Mouse (Mus musculus) G1E-ER4 (cell line): ENCODE results near the gene Pth. TPM values are rescaled to one million over a fixed set of nuclear protein-coding genes. Genes with fewer than 3 reads are reported as not detected.
A peak's percentile ranks its signal among the peaks of the same experiment; 100 is the strongest.

Experiments used
- GATA1 ChIP-seq: IDR thresholded peaks from one replicate; pipeline ENCODE4 v1.8.0; 2012; ENCODE audit warnings: low read length, inconsistent platforms
- polyA plus RNA-seq: library from polyadenylated mRNA; stranded (reverse); fragments of >175 nt; gene quantifications from 2 replicates; pipeline ENCODE4 v1.2.3, GENCODE M21; 2012

Gene Pth
- not detected in 2 replicates for polyA plus RNA-seq

DNA sequence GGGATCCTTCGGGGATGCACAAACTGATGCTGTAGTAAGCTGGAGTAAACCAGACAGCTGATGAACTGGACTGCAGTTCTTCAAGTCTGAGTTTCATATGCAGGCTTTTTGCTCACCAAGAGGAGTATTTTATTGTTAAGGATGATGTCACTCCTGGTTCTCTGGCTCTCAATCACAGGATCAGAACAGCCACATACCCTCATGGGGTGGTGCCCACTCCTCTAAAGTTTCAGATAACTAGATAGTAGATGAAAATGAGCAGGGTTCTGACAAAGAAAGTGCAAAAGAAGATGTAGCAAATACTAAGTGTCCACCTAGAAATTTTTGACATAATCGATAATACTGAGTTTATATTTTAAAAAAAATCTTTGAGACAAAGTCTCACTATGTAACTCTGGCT, at the start of gene Pth:
Gene Pth, minus strand, starts transcription at position 101 of the 400 bp plus-strand sequence.
- no peak for TF ChIP-seq GATA1

DNA sequence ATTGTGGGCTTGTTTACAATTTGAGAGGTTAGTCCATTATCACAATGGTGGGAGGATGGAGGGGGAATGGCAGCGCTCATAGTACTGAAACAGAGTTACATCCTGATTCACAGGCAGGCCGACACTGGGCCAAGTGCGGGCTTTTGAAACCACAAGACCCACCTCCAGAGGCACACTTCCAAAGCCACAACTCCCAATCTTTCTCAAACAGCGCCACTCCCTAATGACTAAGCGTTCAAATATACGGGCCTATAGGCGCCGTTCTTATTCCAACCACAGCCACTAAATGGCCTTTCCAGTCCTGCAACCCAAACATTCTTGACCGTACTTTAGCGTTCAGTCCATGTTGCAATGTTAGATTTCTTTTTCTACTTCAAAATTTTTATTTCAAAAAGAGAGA, 47.9 kb upstream of the Pth start:
- no peak for TF ChIP-seq GATA1

DNA sequence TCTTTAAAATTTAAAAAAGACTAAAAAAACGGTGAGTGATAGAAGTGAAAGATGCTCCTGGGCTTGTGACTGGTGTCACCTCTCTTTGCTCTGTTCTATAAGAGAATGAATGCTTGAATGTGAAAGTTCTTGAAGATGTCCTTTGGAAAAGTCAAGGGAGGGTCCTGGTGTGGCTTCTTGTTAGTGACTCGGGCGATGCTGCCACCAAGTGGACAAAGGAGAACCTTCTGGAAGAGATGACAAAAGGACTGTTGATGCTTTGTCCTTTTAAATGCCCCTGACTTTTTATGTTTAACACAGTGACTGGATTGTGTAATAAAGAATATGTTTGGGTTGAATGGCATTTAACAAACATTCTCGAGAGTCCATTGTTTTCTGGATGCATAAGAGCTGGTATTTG, 45.9 kb upstream of the Pth start:
- TF ChIP-seq GATA1 = no peak

DNA sequence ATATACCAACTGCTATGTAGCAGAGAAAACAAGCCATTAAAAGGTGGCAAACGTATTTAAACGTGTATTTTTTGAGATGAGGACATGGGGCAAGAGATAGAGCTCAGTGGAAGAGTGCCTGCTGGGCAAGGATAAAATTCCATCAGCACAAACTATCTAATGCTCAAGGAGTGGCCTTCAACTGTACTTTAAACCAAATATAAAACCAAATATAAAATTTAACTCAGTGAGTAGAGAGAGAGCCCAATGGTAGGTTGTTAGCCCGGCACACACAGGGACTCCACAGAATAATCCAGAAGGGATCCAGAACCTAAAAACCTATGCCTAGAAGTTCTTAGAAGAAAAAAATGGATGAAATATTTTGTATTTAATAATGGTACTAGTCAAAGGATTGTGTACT, 45.1 kb upstream of the Pth start:
- no peak for TF ChIP-seq GATA1

DNA sequence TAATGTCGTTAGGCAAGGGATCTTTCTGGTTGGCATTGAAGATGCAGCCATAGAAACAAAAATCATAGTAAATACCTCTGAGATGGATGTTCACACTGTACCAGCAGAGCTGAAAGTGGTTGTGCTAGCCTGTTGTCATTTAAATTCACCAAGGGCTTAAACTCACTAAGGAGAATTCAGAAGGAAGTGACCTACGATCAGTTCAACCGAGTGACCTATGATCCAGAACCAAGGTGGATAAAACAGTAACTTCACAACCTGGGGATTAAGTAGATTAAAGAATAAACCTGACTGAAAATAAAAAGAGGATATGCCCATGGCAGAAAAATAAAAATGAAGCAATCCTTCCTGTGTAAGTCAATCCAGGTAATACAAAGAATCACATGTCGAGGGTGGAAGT, 44.5 kb upstream of the Pth start:
- no peak for TF ChIP-seq GATA1

DNA sequence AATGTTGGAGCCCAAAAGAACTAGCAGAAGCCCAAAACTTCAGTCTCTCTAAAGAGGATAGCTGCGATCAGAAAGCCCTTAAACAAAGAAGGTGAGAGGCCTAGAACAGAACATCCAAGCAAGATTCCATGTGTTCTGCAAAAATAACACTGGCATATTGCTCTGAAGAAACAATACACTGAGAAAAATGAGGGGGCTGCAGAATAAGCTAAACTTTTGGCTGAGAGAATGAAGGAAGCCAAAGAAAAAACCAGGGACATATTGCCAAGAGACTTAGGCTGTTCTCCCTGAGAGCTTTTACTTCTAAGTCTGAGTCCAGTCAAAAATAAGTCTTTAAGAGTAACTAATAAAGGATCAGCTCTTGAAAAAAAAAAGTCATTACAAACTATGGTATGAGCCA, 32.4 kb upstream of the Pth start:
- TF ChIP-seq GATA1 = no peak

DNA sequence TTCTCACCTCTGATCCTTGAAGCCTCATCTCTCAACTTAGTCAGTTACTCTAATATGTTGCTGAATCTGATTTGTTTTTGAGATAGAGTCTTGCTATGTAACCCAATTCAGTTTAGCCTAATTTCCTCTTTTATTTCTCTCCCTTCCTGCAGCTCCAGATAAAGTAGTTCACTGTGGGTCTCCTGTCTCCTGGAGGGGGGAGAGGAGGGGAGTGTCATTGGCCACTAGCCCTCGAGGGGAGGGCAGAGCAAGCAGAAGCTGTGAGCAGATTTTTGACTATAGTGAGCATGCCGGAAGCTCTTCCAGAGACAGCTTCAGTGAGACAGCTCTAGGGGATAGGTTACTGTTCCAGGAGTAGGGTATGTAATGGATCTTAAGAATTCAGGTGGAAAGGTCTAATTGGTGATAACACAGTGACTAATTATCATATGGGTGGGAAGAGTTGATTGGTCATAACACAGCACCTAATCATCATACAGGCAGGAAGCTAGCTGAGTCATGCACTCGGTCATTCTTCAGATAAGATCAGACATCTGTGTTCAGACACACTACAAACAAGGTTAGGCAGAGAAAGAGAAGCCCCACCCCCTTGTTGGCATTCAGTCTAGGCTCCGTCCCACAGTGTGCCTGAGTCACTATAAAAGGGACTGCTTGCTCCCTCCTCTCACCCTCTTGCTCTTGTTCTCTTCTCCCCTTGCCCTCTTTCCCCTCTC, 30.9 kb upstream of the Pth start:
- TF ChIP-seq GATA1 = peak; percentile 88

DNA sequence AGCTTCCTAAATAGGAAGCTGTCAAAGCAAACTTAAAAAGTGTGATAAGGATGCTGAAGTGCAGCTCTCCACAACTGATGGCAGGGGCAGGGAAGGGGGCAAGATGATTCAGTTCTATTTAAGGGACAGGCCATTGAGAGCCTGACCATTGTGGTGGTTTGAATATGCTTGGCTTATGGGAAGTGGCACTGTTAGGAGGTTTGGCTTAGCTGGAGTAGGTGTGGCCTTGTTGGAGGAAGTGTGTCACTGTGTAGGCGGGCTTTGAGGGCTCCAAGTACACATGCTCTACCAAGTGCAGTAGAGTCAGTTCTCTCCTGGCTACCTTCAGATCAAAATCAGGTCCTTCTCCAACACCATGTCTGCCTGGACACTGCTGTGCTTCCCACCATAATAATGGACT, 28.2 kb upstream of the Pth start:
- TF ChIP-seq GATA1 = no peak

DNA sequence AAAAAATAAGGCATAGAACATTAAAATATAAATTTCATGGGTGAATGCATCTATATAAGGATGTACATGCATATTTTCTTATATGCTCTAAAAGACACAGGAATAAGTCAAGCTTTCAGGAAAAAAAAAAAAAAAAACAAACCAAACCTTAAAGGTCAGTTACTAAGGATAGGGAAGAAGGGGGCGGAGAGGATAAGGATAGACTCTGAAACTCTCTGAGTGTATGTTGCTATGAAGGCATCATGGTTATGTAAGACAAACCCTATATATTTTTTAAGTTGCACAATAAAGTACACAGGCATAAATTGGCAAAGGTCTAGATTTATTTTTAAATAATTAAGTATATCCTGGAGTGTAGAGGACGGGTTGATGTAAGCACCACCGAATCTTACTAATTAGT, 26.9 kb upstream of the Pth start:
- no peak for TF ChIP-seq GATA1

DNA sequence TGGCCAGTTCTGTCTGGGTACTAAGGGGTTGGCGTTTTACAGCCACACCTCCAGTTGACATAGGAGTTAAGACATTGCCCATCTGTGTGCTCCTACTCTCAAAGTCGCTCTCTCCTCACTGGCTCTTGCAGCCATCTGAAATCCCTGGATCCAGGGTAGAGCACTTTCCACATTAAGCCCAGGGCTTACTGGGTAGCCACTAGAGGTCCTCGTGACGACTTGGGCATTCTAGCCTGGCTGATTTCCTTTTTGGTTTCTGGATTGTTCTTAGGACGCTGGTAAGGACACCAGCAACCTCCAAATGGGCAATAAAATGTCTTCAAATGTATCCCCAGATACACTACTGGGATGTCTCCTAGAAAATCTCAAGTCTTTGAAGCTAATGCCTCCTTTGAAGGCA, 20.3 kb upstream of the Pth start:
- no peak for TF ChIP-seq GATA1

DNA sequence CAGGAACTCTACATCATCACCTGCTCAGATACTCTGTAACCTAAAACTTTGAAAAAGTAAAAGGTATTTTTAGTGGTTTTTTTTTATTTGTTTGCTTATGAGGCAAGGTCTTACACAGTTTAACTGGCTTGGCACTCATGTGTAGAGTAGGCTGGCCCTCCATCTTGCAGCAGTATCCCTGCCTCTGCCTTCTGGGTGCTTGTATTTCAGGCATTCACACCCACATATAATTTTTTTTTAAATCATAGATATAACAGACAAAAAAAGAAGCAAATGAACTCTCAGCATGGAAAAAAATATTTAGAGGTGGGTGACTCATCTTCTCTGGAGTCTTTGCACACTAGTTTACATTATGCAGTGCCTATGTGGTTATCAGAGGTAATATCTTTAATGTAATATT, 9.7 kb upstream of the Pth start:
- no peak for TF ChIP-seq GATA1

DNA sequence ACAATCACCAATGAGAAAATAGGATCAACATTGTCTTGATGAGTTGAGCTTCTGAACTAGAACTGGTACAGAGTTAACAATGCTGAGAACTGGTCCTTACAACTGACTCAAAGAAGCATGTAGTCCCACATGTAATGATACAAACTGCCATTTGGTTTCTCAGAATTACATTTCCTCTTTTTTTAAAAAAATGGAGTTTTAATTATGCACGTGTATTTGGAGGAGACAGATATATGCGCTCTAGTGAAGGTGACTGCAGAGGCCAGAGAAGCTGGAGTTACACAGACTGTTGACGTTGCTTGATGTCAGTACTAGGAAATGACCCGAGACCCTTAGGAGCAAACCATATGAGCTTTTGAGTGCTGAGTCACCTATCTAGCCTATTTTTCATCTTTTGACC, 8.3 kb upstream of the Pth start:
- TF ChIP-seq GATA1 = no peak

DNA sequence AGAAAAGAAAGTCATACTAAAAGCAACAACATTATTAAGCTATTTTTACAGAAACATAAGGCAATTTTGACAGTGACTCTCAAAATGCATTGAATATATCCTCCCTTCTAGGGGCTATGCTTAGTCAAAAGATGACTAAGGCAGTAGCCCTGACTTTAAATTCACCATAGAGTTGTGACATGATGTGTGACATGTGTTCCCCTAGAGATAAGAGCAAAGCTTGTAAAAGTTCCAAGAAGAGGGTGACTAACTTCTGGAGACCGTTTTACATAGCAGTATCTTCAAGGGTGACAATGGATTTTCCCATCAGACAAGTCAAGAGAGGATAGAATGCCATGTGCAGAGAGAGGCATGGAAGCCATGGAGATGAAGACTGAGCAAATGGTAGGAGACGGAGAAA, 3.2 kb upstream of the Pth start:
- TF ChIP-seq GATA1 = peak; percentile 67

DNA sequence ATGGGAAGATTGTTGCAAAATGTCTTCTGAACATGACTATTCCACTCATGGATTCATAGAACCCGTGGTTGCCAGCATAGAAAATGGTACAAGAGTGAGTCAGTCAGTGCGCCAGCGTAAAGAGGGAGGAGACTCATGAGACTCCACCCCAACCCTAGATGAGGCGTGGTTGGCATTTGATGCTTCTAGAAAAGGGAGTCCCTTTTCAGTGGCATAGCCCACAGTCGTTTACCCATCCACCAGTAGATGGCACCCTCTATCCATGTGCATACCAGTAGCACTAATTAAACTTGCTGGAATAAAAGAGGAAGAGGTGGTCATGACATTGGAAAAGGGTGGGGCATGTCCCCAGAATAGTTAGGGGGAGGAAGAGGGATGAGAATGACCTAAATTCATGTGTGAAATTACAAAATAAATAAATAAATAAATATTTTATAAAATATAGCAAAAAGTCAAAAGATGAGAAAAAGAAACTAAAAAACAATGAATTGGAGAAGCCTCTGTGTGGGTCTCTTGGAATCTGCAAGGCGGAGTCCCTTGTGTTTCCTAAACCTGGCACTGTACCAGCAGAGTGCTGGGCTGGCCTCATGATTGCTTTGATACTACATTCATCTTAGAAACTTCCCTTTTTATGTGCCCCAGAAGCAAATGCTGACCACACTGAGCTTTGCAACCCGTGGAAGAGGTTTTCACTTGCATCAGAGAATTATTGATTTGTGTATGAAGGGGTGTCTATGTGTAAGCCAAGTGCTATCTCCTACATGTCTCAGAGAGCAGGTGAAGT, 10.3 kb downstream of the Pth start:
- no peak for TF ChIP-seq GATA1

DNA sequence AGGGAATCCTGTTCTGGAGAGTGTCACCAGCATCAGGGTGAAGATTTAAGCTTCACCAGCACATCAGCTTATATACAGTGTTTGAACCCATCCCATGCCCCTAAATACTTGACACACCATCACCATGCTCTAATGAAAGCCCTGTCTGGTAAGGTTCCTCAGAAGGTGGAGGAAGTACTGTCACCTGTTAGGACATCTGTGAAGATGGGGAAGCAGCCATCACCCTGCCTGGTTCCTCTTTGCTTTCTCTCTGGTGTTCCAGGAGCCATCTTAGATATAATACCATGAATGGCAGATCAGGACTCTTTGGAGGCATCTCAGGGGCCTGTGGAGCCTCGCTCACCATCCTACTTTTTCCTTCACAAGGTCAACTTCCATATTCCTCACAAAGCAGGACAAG, 15.7 kb downstream of the Pth start:
- TF ChIP-seq GATA1 = no peak

DNA sequence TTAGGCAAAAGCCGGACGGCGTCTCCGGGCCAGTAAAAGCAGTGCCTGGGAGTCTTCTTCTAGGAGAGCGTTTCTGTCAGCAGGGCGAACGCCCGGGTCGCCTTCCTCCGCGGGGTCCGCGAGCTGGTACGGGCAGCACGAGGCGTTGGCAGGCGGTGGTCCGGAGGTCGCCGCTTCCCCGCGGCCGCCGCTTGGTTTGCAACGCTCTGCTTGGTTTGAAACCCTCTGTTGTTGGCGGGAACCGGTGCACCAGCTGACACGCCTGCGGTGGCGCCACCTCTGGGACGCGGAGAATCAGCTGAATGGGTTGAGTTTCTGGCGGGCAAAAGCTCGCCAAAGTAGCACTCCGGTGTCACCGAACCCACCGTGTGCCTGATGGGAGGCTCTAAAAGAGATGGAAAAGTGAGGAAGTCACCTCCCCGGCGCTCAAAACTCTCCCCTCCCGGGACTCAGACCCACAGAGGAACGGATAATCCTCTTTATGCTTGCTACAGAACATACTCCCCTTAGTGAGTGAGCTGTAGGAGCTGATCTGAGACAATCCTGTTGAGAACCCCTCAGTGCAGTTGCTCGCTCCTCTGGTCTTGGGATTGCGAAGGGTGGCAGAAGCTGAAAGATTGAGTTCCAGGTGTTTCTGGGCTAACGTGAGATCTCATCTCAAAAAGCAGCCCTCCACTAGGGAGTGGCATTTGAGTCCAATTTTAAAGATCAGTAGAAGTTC, 18.6 kb downstream of the Pth start:
- no peak for TF ChIP-seq GATA1
